Mouse (Mus musculus) layer of hippocampus, postnatal 25 days (tissue): ENCODE measurements around the gene P2rx1. TPM values are rescaled to one million over a fixed set of nuclear protein-coding genes. Genes with fewer than 3 reads are reported as not detected.

Experiments used
- DNase-seq, 2 experiments: peaks; one replicate each; pipeline ENCODE4 v3.0.0; 2022; ENCODE audit warnings: mixed read lengths in 2 of 2, low spot score in 1 of 2; ENCODE audit errors: extremely low spot score in 1 of 2
- total RNA-seq, 2 experiments: library from RNA; stranded (reverse); gene quantifications; 2 replicates each; pipeline ENCODE4 v1.2.3; 2021

Gene P2rx1
- total RNA-seq = under 1 TPM; 0.54 to 0.69 TPM

GRCm38 (mm10) chr11:72998771-72999170 is at the start of gene P2rx1:
Gene P2rx1, plus strand, starts transcription at chr11:72999103.
- DNase-seq = no peak

GRCm38 (mm10) chr11:72951137-72952000 is 47.5 kb upstream of the P2rx1 start:
- DNase-seq = no peak

- no peak for DNase-seq
Measured at GRCm38 (mm10) chr11:72952226-72952625, 46.7 kb upstream of the P2rx1 start.

GRCm38 (mm10) chr11:72952697-72953096 is 46.2 kb upstream of the P2rx1 start:
- no peak for DNase-seq

- DNase-seq = no peak
Measured at GRCm38 (mm10) chr11:72953116-72953439, 45.8 kb upstream of the P2rx1 start.

- no peak for DNase-seq
Measured at GRCm38 (mm10) chr11:72953440-72954151, 45.3 kb upstream of the P2rx1 start.

GRCm38 (mm10) chr11:72954216-72954615 is 44.7 kb upstream of the P2rx1 start:
- no peak for DNase-seq

- no peak for DNase-seq
Measured at GRCm38 (mm10) chr11:72955339-72955974, 43.4 kb upstream of the P2rx1 start.

GRCm38 (mm10) chr11:72957318-72957717 is 41.6 kb upstream of the P2rx1 start:
- DNase-seq = no peak

GRCm38 (mm10) chr11:72959924-72960679 is 38.8 kb upstream of the P2rx1 start:
- no peak for DNase-seq

- DNase-seq = no peak
Measured at GRCm38 (mm10) chr11:72960723-72961071, 38.2 kb upstream of the P2rx1 start.

GRCm38 (mm10) chr11:72961072-72961980 is 37.6 kb upstream of the P2rx1 start, which contains the start of gene Atp2a3:
Gene Atp2a3, plus strand, starts transcription at chr11:72961169.
- no peak for DNase-seq

GRCm38 (mm10) chr11:72962378-72962777 is 36.5 kb upstream of the P2rx1 start:
- no peak for DNase-seq

- no peak for DNase-seq
Measured at GRCm38 (mm10) chr11:72963058-72963788, 35.7 kb upstream of the P2rx1 start.

GRCm38 (mm10) chr11:72963789-72964294 is 35.1 kb upstream of the P2rx1 start:
- no peak for DNase-seq

GRCm38 (mm10) chr11:72974995-72975503 is 23.9 kb upstream of the P2rx1 start:
- DNase-seq = no peak

GRCm38 (mm10) chr11:72982516-72982915 is 16.4 kb upstream of the P2rx1 start:
- DNase-seq = no peak

- DNase-seq = no peak
Measured at GRCm38 (mm10) chr11:72983283-72983682, 15.6 kb upstream of the P2rx1 start.
